Mouse (Mus musculus): ENCODE measurements around the gene Tnfrsf9.

- TF ChIP-seq POLR2A (IDR thresholded peaks at IDR 0.05; ENCODE audit: borderline replicate concordance, control insufficient read depth, low read depth, low read length) = no peak
- TF ChIP-seq CTCF (IDR thresholded peaks at IDR 0.05; ENCODE audit: control insufficient read depth, insufficient read depth, low read length) = no peak
Observed at GRCm38 (mm10) chr4:150915181-150915906, 982 bp downstream of the Tnfrsf9 start.

All from bone marrow, adult 2 months (tissue).